Mouse (Mus musculus) left cerebral cortex, adult 2 months (tissue): ENCODE measurements around the gene Bloc1s3. TPM values are rescaled to one million over a fixed set of nuclear protein-coding genes. Genes with fewer than 3 reads are reported as not detected.

Experiments used
- DNase-seq, 2 experiments: peaks; one replicate each; pipeline ENCODE4 v3.0.0; 2021 to 2022; ENCODE audit warnings: low spot score in 2 of 2, mixed read lengths in 1 of 2; ENCODE audit errors: extremely low spot score in 1 of 2
- H3K27ac ChIP-seq: fragments of 200-600 bp; 2 replicates; pipeline ENCODE4 v1.8.1; 2022
- H3K4me3 ChIP-seq: fragments of 200-600 bp; 2 replicates; pipeline ENCODE4 v1.8.1; 2022
- CTCF ChIP-seq: fragments of 200-600 bp; IDR thresholded peaks from 2 replicates; pipeline ENCODE4 v1.8.1; 2022; ENCODE audit warnings: antibody characterized with exemption, mild to moderate bottlenecking, moderate library complexity
- intact Hi-C: fragments of 180-260 bp; cut with DNase I; formaldehyde crosslinking; loops from one replicate; pipeline ENCODE4 v1.15.1; 2025
- total RNA-seq, 2 experiments: library from RNA; stranded (reverse); gene quantifications; 2 replicates each; pipeline ENCODE4 v1.2.3; 2021

Bloc1s3 gene
- total RNA-seq, 2 experiments from 2014 or later, result 6.7 to 7.9 TPM

DNA sequence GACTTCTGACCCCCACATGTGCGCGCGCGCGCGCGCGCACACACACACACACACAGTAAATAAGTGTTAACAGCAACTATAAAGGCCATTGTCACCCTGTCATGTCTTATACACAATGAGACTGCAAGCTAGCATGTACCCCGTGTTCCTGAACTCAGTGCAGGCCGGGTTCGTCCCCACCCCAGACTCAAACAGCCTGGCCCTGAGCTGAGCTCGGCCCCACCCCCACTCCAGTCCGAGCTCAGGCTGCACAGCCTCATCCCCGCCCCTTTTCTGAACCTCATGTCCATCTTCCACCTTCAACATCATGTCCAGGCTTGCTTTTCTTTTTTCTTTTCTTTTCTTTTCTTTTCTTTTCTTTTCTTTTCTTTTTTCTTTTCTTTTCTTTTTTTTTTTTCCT, 37.9 kb downstream of the Bloc1s3 start:
- no peak for DNase-seq
- intact Hi-C loops, result no loop called here
- Histone ChIP-seq H3K27ac (no peak overlapping the region), H3K4me3 (no peak overlapping the region)
- no peak for TF ChIP-seq CTCF

DNA sequence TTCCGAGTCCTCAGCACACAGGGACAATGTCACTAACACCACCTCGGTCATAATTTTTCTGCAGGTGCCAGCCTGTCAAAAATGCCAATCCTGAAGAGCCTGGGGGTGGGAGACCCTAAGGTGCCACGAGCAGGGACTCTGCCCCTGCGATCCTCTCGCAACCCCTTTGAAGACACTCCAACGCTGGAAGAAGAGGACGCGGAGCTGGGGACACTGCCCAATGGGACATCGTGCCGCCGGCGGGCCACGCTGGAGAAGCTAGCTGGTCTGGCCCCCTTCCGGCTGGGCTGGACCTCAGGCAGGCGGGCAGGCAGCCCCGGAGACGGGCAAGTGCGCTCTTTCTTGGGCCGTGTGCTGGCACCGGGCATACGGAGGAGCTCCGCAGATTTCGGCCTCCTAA, 38.8 kb downstream of the Bloc1s3 start:
- intact Hi-C loops, result no loop called here
- H3K4me3 ChIP-seq, result no peak overlapping the region
- no peak for DNase-seq
- no peak overlapping the region for H3K27ac ChIP-seq
- no peak for TF ChIP-seq CTCF

DNA sequence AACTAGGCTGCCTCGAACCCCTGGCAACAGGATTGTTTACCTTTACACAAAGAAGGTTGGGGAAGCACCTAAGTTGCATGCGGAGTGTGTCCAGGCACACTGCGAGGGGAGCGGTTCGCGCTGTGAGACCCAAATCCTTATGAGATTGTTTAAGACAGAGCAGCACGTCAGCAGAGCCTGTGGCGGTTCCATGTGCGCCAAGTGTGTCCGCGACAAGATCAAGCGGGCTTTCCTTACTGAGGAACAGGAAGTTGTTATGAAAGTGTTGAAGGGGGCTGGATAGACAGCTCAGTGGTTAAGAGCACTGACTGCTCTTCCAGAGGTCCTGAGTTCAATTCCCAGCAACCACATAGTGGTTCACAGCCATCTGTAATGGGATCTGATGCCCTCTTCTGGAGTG, 39.9 kb downstream of the Bloc1s3 start:
- intact Hi-C loops, result no loop called here
- no peak overlapping the region for H3K27ac ChIP-seq

DNA sequence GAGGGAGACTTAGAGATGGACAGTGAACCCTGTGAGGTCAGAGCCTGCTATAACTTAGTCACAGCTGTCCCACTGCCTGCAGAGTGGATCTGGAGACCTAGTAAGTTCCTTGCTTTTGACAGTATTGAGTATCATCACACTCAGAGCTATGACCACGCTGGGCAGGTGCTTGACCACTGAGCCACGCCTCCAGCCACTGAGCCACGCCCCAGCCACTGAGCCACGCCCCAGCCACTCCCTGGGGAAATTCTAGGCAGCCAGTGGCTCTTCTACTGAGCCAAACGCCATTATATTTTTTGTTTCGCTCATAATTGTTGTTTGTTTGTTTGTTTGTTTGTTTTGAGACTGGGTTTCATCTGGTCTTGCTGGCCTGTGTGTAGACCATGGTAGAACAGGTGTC, 40.5 kb downstream of the Bloc1s3 start:
- intact Hi-C loops, result no loop called here
- H3K27ac ChIP-seq, result no peak overlapping the region

More for the DNA sequence above, 39.9 kb downstream of the Bloc1s3 start:
- no peak for TF ChIP-seq CTCF
- no peak overlapping the region for H3K4me3 ChIP-seq
- no peak for DNase-seq

DNA sequence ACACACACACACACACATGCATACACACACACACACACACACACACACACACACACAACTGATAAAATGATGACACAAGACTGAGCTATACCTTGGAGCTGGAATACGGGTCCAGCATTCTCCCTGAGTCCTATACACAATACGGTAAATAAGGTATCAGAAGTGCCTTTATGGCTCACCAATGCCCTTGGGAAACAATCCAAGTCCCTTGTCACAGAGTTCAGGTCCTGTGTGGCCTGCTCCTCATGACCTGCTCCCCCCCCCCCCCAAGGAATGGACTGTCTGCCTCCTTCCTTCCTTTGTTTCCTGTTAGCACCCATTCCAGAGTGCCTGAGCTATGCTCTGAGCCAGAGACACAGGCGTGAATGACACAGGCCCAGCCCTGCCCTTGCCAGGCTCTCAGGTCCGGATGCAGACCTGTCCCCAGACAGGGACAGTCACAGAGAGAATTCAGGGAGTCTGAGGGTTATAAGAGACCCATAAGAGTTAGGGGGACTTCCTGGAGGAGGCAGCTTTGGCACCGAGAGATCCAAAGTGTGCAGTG, 41.5 kb downstream of the Bloc1s3 start:
- no peak for TF ChIP-seq CTCF
- intact Hi-C loops, result no loop called here
- Histone ChIP-seq H3K4me3 (no peak overlapping the region), H3K27ac (no peak overlapping the region)
- DNase-seq, result no peak

More for the DNA sequence above, 40.5 kb downstream of the Bloc1s3 start:
- no peak for TF ChIP-seq CTCF
- no peak overlapping the region for H3K4me3 ChIP-seq
- DNase-seq, result no peak

DNA sequence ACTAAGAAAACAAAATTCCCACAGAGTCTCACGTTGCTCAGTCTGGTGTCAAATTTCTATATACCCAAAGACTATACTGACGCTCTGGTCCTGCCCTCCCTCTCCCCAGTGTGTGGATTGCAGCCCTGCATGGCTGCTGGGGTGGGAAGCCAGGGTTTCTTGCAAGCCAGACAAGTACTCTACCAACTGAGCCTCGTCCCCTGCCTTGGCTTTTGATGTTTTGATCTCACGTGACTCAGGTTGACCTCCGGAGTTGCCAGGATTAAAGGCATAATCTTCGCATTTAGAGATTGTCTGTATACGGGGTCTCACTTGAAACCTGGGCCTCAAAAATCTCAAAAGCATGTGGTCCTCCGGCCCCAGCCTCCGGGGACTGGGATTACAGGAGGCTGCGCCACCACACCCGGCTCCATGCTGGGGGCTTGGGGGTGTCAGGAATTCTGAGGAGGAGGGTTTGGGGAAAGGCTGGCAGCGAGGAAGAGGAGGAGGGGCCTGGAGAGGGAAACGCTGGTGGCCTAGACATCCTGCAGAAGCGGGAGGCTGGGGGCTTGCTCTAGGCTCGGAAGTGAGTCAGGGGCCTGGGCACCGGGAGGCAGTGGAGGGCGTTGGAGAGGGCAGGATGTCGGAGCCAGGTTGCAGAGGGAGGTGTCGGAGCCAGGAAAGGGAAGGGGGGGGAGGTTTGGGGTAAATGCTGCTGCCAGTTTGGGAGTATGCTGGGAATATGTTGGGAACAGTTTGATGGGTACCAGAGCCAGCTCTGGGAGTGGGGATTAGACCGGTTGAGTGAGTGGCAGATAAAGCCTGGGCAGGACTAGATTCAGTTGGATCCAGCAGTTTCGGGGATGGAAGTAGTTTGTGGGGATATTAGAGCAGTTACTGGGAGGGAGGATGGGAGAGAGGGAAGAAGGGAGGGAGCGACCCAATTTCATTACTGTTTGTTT, 43.5 kb downstream of the Bloc1s3 start:
- intact Hi-C loops, result no loop called here
- H3K27ac ChIP-seq, result no peak overlapping the region
- TF ChIP-seq CTCF, result no peak

DNA sequence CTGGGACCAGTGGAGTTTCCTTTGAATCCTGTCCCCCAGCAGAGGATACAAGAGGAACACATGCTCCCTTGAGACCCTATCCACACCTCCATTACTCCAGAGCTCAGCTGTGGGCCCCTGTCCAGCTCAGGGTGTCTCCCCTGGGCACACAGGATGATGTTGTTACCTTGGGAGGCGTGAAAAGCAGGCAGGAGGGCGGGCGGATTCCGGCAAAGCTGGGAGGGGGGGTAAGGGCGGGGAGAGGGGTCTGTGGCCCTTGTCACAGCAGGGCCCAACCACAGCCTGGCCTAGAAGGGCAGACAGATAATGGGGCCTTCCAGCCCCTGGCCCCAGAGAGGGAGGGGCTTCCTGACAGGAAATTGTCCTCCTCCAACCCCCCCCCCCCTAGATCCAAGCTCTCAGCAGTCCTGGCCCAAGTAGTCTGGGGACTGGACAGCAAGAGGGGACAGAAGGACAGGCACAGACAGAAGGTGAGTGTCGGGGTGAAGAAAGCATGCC, 45.2 kb downstream of the Bloc1s3 start, which contains the start of gene Exoc3l2:
Exoc3l2 (plus strand) TSS at position 448 of the 498 bp plus-strand sequence.
- TF ChIP-seq CTCF, result no peak
- intact Hi-C loops, result no loop called here
- no peak for DNase-seq

More for the DNA sequence above, 43.5 kb downstream of the Bloc1s3 start:
- H3K4me3 ChIP-seq, result no peak overlapping the region
- DNase-seq, result no peak

DNA sequence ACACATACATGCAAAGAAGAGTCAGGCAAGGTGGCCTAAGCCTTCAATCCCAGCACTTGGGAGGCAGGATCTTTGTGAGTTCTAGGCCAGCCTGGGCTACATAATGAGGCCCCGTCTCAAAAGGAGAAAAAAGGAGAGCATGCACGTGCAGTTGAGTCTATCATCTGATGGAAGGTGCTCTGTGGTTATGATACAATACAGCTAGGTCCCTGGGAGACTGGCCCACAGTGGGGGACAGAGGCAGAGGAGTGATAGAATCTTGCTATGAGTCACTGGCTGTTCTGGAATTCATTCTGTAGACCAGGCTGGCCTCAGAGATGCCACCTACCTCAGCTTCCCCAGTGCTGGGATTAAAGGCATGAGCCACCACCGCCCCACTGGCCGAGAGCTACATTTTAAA, 45.7 kb downstream of the Bloc1s3 start:
- no peak overlapping the region for H3K4me3 ChIP-seq
- no peak for DNase-seq
- no peak overlapping the region for H3K27ac ChIP-seq
- no peak for TF ChIP-seq CTCF
- intact Hi-C loops, result no loop called here

More for the DNA sequence above, 45.2 kb downstream of the Bloc1s3 start, which contains the start of gene Exoc3l2:
- H3K27ac ChIP-seq, result no peak within 1 kb of the TSS
- H3K4me3 ChIP-seq, result no peak within 1 kb of the TSS

DNA sequence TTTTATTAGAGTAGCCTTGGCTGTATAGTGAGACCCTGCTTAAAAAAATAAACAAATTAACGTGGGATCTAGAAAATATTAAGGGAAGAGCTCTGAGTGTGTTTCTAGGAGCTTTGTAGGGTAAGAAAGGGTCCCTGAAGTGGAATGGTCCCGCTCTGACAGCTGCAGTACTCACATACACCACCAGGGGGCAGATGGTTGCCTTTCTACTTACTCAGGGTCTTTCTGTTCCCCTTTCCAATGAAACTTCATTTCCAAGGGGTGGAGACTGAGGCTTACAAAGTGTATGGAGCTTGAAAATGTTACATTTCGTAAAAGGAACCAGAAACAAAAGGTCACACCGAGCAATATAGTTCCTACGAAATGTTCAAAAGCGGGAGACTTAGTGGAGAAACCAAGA, 46.7 kb downstream of the Bloc1s3 start:
- peak; percentile 100 for TF ChIP-seq CTCF
- intact Hi-C loops, result no loop called here
- DNase-seq, result peak; percentile 66 to 75
- Histone ChIP-seq H3K27ac (no peak overlapping the region), H3K4me3 (no peak overlapping the region)

DNA sequence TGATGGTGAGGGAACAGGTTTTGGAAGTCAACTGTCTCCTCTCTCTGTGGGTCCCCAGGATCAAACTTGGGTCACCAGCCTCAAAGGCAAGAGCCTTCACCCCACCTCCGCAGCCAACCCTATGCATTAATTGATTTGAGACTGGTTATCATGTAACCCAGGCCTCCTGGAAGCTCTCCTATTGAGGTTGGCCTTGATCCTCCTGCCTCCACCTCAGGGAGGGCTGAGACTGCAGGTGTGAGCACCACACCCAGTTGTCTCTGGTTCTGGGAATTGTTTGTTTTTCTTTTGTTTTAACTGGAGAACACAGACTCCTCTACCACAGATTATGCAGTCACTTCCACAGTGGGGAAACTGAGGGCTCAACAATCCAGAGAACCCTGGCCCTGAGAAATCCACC, 47.7 kb downstream of the Bloc1s3 start:
- no peak for TF ChIP-seq CTCF
- Histone ChIP-seq H3K4me3 (no peak overlapping the region), H3K27ac (no peak overlapping the region)
- no peak for DNase-seq
- intact Hi-C loops, result no loop called here

DNA sequence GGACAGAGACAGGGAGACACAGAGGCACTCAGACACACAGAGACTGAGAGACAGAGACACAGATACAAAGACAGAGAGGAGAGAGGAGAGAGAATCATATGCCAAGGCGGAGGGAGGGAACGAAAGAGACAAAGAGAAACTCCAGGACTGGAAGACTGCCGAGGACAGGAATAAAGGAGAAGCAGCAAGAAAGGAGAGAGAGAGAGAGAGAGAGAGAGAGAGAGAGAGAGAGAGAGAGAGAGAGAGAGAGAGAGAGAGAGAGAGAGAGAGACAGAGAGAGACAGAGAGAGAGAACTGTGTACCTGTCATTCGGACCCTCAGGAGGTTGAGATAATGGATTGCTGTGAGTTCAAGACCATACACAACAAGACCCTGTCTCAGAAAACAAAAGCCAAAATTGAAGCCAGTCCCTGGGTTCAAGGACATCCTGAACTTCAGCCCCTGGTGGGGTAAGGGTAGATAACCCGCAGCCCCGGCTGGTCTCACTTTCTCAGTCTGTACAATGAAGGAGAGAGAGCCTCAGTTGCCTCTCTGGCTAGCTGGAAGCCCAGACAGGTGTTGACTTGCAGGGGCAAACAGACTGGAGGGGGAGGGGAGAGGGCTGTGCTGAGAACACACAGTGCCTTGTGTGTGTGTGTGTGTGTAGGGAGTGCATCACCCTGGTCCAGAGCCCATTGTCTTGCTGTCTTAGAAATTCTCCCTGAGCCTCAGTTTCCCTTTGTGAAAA, 48.9 kb downstream of the Bloc1s3 start:
- intact Hi-C loops, result loop anchor here (2.0 kb wide), 1 partner anchor 103 kb away; the partner anchor contains the start of gene Ppp1r37

More for the DNA sequence above, 48.9 kb downstream of the Bloc1s3 start:
- DNase-seq, result no peak
- no peak for TF ChIP-seq CTCF
- Histone ChIP-seq H3K27ac (peak overlapping the region; percentile 89; the same call in 1 of the 2 replicates), H3K4me3 (peak overlapping the region; percentile 83)
